Mouse (Mus musculus): ENCODE results near the gene Pdxk. TPM values are rescaled to one million over a fixed set of nuclear protein-coding genes. Genes with fewer than 3 reads are reported as not detected.
A peak's percentile ranks its signal among the peaks of the same experiment; 100 is the strongest.

The Pdxk gene
- polyA plus RNA-seq, 1 experiment from 2014 or later: 8.3 TPM

DNA sequence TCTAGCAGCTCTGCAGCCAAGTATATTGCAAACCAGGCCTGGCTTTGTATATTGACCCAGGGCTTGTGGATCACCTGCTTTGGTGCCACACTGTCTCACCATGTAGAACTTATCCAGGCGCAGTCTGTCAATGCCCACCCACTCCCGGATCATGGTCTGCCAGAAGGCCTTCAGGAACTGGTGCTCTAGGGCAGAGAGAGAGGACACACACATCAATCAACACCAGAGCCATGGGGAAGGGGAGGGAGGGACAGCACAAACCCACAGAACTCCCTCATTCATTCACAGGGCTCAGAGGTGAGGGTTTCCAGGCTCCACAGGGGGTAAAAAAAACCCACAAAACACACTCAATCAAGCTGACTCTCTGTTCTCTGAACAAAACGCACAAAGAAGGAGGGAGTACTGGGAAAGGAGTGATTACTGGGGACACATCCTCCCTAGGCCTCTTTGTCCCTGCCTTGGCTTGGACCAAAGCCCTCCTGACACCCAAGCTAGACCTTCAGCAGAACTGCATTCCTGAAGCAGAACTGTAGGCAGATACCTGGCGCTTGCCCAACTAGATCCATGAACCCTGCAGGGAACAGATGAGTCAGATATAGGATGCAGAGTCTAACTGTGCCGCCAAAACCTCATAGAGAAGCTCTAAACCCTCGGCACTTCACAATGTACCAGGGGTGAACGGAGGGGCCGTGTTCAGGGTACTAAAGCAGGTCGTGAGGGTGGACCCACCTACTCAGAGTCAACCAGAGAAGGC, 55.6 kb downstream of the Pdxk start:
- no peaks in the 10 kb centered on the region for H3K27me3 ChIP-seq (ENCODE audit: control insufficient read depth, insufficient read depth, low read length)
- no peak overlapping the region for H3K4me2 ChIP-seq (ENCODE audit: low read depth, severe bottlenecking)
- no peak for ATAC-seq (ENCODE audit: insufficient number of reproducible peaks, low FRiP score, low TSS enrichment, low read depth)

DNA sequence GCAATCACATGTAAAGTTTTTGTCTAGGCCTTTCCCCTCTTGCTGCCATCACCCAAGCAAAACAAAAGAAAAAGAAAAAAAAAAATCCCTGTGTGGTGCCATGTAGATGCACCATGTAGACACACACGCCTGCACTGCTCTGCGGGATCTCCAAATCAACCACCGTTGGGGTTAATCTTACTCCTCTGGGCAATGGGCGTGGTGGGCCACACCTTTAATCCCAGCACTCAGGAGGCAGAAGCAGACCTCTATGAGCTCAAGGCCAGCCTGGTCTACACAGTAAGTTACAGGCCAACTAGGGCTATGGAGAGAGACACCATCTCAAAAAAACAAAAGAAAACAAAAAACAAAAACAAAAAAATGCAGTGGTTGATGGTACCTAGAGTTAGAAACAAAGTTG, 57.6 kb downstream of the Pdxk start:
- Histone ChIP-seq H3K4me1 (ENCODE audit: control insufficient read depth, insufficient read depth, low read length) (peaks cover 3% of the 10 kb centered on the region; the same call in 1 of the 2 replicates), H3K27ac (replicated peaks; ENCODE audit: low read depth, low read length) (no peak overlapping the region), H3K4me3 (ENCODE audit: low read depth, low read length) (no peak overlapping the region), H3K9me3 (ENCODE audit: control insufficient read depth, low read length) (no peaks in the 10 kb centered on the region), H3K9ac (ENCODE audit: low read length) (no peak overlapping the region), H3K4me2 (ENCODE audit: low read depth, severe bottlenecking) (no peak overlapping the region), H3K36me3 (ENCODE audit: control insufficient read depth, insufficient read depth, low read length) (peaks cover 54% of the 10 kb centered on the region), H3K27me3 (ENCODE audit: control insufficient read depth, insufficient read depth, low read length) (no peaks in the 10 kb centered on the region)
- ATAC-seq (ENCODE audit: insufficient number of reproducible peaks, low FRiP score, low TSS enrichment, low read depth): no peak
- no peak for DNase-seq (ENCODE audit: low spot score)
- 92% methylated on average over 4 of the region's 4 CpGs for WGBS

More for the DNA sequence above, 55.6 kb downstream of the Pdxk start:
- no peak overlapping the region for H3K9ac ChIP-seq (ENCODE audit: low read length)
- H3K36me3 ChIP-seq (ENCODE audit: control insufficient read depth, insufficient read depth, low read length): peaks cover 40% of the 10 kb centered on the region
- DNase-seq (ENCODE audit: low spot score): no peak
- H3K9me3 ChIP-seq (ENCODE audit: control insufficient read depth, low read length): no peaks in the 10 kb centered on the region
- 93% methylated on average over 9 of the region's 9 CpGs for WGBS
- no peak overlapping the region for H3K4me3 ChIP-seq (ENCODE audit: low read depth, low read length)
- peaks cover 3% of the 10 kb centered on the region; the same call in 1 of the 2 replicates for H3K4me1 ChIP-seq (ENCODE audit: control insufficient read depth, insufficient read depth, low read length)
- no peak overlapping the region for H3K27ac ChIP-seq (replicated peaks; ENCODE audit: low read depth, low read length)

DNA sequence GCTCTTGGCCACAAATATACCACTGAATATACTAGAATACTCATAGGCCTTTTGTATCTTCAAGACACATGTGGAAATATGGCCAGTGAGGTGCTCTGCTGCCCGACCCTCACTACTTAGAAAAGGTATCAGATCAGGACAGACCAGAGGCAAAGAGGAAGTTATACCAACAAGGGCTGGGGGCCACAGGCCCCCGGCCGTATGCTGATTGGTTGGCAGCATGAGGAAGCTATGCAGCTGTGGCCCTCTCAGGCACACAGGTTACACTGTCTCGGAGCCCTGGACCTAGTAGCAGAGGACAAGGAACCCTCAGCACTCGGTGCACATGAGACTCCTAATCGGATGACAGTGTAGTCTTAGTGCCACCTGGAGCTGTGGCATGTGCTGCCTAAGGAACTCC, 58.6 kb downstream of the Pdxk start:
- Histone ChIP-seq H3K4me1 (ENCODE audit: control insufficient read depth, insufficient read depth, low read length) (no peaks in the 10 kb centered on the region), H3K27ac (replicated peaks; ENCODE audit: low read depth, low read length) (no peak overlapping the region), H3K36me3 (ENCODE audit: control insufficient read depth, insufficient read depth, low read length) (peaks cover 63% of the 10 kb centered on the region), H3K27me3 (ENCODE audit: control insufficient read depth, insufficient read depth, low read length) (no peaks in the 10 kb centered on the region), H3K4me2 (ENCODE audit: low read depth, severe bottlenecking) (no peak overlapping the region), H3K9me3 (ENCODE audit: control insufficient read depth, low read length) (no peaks in the 10 kb centered on the region), H3K4me3 (ENCODE audit: low read depth, low read length) (no peak overlapping the region), H3K9ac (ENCODE audit: low read length) (no peak overlapping the region)
- DNase-seq (ENCODE audit: low spot score) (no peak), ATAC-seq (ENCODE audit: insufficient number of reproducible peaks, low FRiP score, low TSS enrichment, low read depth) (no peak)
- WGBS: 91% methylated on average over 6 of the region's 6 CpGs

DNA sequence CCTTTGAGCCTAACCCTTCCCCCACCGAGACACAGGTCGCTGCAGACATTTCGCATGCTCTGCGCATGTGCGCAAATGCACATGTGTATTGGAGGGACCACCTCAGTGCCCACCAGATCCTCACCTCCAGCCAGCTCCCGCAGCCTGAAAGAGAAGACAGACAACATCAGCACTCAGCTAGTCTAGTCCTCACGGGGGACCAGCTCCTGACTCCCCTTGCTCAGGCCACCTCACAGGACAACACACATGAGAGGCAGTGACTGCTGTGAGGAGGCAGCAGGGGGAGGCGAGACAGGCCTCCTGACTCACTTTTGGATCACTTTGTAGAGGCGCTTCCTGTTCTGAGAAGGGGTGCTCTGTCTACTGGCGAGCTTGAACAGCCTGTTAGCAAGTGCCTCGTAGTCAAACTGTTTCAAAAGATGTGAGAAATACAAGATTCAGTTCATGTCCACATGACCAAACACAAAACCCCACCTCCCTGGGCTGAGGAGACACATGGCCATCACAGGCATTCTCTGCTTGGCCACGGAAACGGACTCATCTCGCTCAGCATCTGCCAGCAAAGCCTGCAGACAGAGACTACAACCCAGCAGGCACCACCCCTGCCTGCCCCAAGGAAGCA, 62.4 kb downstream of the Pdxk start:
- Histone ChIP-seq H3K27ac (replicated peaks; ENCODE audit: low read depth, low read length) (no peak overlapping the region), H3K36me3 (ENCODE audit: control insufficient read depth, insufficient read depth, low read length) (peaks cover 57% of the 10 kb centered on the region), H3K4me2 (ENCODE audit: low read depth, severe bottlenecking) (no peak overlapping the region), H3K4me3 (ENCODE audit: low read depth, low read length) (no peak overlapping the region), H3K4me1 (ENCODE audit: control insufficient read depth, insufficient read depth, low read length) (no peaks in the 10 kb centered on the region), H3K9me3 (ENCODE audit: control insufficient read depth, low read length) (no peaks in the 10 kb centered on the region), H3K9ac (ENCODE audit: low read length) (no peak overlapping the region), H3K27me3 (ENCODE audit: control insufficient read depth, insufficient read depth, low read length) (no peaks in the 10 kb centered on the region)
- 93% methylated on average over 14 of the region's 14 CpGs for WGBS
- DNase-seq (ENCODE audit: low spot score): no peak
- ATAC-seq (ENCODE audit: insufficient number of reproducible peaks, low FRiP score, low TSS enrichment, low read depth): no peak

DNA sequence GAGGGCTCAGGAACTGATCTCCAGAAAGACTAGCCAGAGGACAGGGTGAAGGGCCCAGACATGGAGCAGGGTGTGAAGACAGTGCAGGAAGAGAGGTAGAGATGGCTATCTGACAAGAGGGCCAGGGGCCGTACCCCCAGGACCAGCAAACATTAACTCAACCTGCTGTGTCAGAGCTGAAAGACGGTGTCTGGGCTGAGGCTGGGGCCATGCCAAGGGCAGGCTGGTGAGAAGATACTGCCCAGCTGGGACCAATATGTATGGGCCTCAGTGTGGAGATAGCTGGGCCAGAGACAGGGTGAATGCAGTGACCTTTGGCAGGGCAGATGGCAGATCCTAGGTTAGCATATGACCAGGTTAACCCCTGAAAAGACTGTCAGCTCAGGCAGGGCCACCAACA, 63.6 kb downstream of the Pdxk start:
- H3K4me1 ChIP-seq (ENCODE audit: control insufficient read depth, insufficient read depth, low read length): no peaks in the 10 kb centered on the region
- H3K27me3 ChIP-seq (ENCODE audit: control insufficient read depth, insufficient read depth, low read length): no peaks in the 10 kb centered on the region
- H3K4me3 ChIP-seq (ENCODE audit: low read depth, low read length): no peak overlapping the region
- H3K4me2 ChIP-seq (ENCODE audit: low read depth, severe bottlenecking): no peak overlapping the region
- 89% methylated on average over 2 of the region's 2 CpGs for WGBS
- ATAC-seq (ENCODE audit: insufficient number of reproducible peaks, low FRiP score, low TSS enrichment, low read depth) (no peak), DNase-seq (ENCODE audit: low spot score) (no peak)
- H3K36me3 ChIP-seq (ENCODE audit: control insufficient read depth, insufficient read depth, low read length): peaks cover 47% of the 10 kb centered on the region
- H3K27ac ChIP-seq (replicated peaks; ENCODE audit: low read depth, low read length): no peak overlapping the region
- no peak overlapping the region for H3K9ac ChIP-seq (ENCODE audit: low read length)
- H3K9me3 ChIP-seq (ENCODE audit: control insufficient read depth, low read length): no peaks in the 10 kb centered on the region

DNA sequence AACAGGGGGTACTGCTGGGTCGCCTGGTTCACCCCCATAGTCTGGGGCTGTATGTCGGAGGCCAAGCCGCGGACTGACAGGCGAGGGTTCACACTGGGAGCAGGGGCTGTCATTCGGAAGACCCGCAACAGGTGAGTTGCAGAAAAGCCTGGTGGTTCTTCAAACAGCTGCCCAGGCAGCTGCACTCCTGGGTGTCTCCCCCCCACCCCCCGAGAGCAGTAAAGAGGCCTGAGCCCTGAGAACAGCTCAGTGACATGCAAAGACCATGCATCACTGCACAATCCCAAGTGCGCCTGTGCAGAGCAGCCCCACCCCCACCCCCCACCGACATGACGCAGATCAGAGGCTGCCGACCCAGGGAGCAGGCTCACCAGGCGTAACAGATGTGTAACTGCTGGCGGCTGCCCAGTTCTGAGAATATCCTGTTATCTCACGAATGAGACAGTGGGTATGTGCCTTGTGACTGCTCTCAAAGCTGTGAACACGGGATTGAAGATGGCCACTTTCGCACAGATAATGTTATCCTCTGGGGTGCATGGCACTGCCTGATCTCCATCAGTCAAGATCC, 65.6 kb downstream of the Pdxk start:
- no peak overlapping the region for H3K9ac ChIP-seq (ENCODE audit: low read length)
- H3K4me2 ChIP-seq (ENCODE audit: low read depth, severe bottlenecking): no peak overlapping the region
- WGBS: 50% methylated on average over 17 of the region's 17 CpGs
- no peaks in the 10 kb centered on the region for H3K27me3 ChIP-seq (ENCODE audit: control insufficient read depth, insufficient read depth, low read length)
- H3K36me3 ChIP-seq (ENCODE audit: control insufficient read depth, insufficient read depth, low read length): peaks cover 34% of the 10 kb centered on the region
- DNase-seq (ENCODE audit: low spot score) (peak; percentile 38), ATAC-seq (ENCODE audit: insufficient number of reproducible peaks, low FRiP score, low TSS enrichment, low read depth) (peak; percentile 18; the same call in 1 of the 2 replicates)
- H3K27ac ChIP-seq (replicated peaks; ENCODE audit: low read depth, low read length): no peak overlapping the region
- no peaks in the 10 kb centered on the region for H3K9me3 ChIP-seq (ENCODE audit: control insufficient read depth, low read length)
- no peak overlapping the region for H3K4me3 ChIP-seq (ENCODE audit: low read depth, low read length)
- H3K4me1 ChIP-seq (ENCODE audit: control insufficient read depth, insufficient read depth, low read length): no peaks in the 10 kb centered on the region

DNA sequence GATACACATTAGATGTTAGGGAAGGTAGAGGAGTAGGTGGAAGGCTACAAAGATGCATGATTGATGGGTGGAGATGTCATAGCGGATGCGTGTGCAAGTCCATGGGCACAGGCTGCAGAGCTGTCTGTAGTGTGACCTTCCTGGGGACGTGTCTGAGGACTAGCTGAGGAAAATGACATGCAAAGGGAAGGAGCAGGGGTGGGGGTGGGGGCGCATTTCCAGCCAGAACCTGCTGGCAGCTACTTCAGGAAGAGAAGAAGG, 68.2 kb downstream of the Pdxk start:
- Histone ChIP-seq H3K9ac (ENCODE audit: low read length) (no peak overlapping the region), H3K4me3 (ENCODE audit: low read depth, low read length) (no peak overlapping the region), H3K36me3 (ENCODE audit: control insufficient read depth, insufficient read depth, low read length) (peaks cover 15% of the 10 kb centered on the region), H3K27me3 (ENCODE audit: control insufficient read depth, insufficient read depth, low read length) (peaks cover 9% of the 10 kb centered on the region), H3K9me3 (ENCODE audit: control insufficient read depth, low read length) (no peaks in the 10 kb centered on the region), H3K4me2 (ENCODE audit: low read depth, severe bottlenecking) (no peak overlapping the region), H3K4me1 (ENCODE audit: control insufficient read depth, insufficient read depth, low read length) (no peaks in the 10 kb centered on the region), H3K27ac (replicated peaks; ENCODE audit: low read depth, low read length) (no peak overlapping the region)
- ATAC-seq (ENCODE audit: insufficient number of reproducible peaks, low FRiP score, low TSS enrichment, low read depth) (no peak), DNase-seq (ENCODE audit: low spot score) (no peak)
- WGBS: 62% methylated on average over 4 of the region's 4 CpGs

DNA sequence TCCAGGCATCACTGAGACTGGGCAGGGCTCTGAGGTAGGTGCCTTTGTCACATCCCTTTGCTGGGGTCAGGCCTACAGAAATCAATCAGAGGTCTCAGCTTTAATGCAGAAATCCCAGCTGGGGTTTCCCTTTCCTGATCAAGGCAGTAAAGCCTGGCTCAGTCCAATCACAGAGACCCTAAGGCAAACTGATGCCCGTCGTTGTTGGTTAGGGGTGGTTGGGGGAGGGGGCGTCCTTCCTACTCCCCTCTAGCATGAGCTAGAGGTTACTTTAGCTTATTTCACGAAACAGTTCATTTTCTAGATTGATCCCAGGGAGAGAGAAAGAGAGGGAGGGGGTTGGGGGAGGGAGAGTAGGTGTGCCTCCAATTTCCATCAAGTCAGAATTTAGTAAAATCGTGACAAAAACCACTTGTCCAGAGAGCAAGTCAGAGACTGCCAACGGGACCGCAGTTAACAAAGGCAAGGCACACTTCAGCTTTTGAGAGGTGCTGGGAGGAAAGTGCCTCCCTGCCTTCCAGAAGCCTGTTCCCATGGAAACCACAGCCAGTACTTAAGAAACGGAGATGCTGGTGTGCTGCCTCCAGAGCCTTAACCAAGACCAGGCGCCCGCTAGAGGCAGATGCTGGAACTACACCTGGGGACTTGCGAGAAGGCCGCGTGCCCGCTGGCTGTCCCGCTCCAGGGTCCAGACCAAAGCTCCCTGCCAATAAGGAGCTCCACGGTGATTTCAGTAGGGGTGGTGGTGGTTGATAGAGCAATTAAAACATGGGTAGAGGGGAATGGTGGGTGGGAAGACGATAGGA, 68.8 kb downstream of the Pdxk start:
- Histone ChIP-seq H3K4me3 (ENCODE audit: low read depth, low read length) (no peak overlapping the region), H3K4me1 (ENCODE audit: control insufficient read depth, insufficient read depth, low read length) (no peaks in the 10 kb centered on the region), H3K9me3 (ENCODE audit: control insufficient read depth, low read length) (no peaks in the 10 kb centered on the region), H3K27me3 (ENCODE audit: control insufficient read depth, insufficient read depth, low read length) (peaks cover 11% of the 10 kb centered on the region), H3K4me2 (ENCODE audit: low read depth, severe bottlenecking) (peak overlapping the region; percentile 10; the same call in 1 of the 2 replicates), H3K27ac (replicated peaks; ENCODE audit: low read depth, low read length) (no peak overlapping the region; the same call in 1 of the 2 replicates), H3K36me3 (ENCODE audit: control insufficient read depth, insufficient read depth, low read length) (peaks cover 10% of the 10 kb centered on the region), H3K9ac (ENCODE audit: low read length) (no peak overlapping the region)
- peak; percentile 59; the same call in 1 of the 2 replicates for ATAC-seq (ENCODE audit: insufficient number of reproducible peaks, low FRiP score, low TSS enrichment, low read depth)
- WGBS: 4% methylated on average over 17 of the region's 17 CpGs
- DNase-seq (ENCODE audit: low spot score): peak; percentile 100

All from limb, embryonic 11.5 days (tissue).